8 mouse cellular contexts compared by ENCODE assay signal in the genomic region with DNA sequence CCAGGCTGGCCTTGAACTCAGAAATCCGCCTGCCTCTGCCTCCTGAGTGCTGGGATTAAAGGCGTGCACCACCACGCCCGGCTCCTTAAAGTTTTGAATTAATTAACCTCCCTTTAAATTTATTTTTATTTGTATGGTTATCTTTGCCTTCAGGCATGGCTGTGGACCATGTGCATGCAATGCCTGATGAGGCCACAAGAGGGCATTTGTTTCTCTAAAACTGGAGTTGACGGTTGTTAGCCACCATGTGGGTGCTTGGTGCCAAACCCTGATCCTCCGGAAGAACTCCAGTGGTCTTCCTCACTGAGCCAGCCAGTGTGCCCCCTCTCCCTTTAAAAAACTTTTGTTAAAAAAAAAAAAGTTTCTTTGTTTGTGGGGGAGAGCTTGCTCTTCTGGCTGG. TPM values are rescaled to one million over a fixed set of nuclear protein-coding genes. Genes with fewer than 3 reads are reported as not detected.
DNase-seq lines count a peak whose midpoint lies in the region; ATAC-seq lines count a peak whose summit lies in the region.

No protein-coding gene starts in this region.

- no peak overlapping the region for H3K4me2 ChIP-seq in hindbrain, embryonic 11.5 days (replicated peaks; ENCODE audit: low read depth, low read length)
- no peak overlapping the region for H3K4me2 ChIP-seq in hindbrain, embryonic 14.5 days (replicated peaks)
- H3K4me2 ChIP-seq in liver, embryonic 13.5 days: peak overlapping the region; percentile 60

- no peak for ATAC-seq in hindbrain, embryonic 11.5 days (ENCODE audit: low FRiP score)
- no peak for ATAC-seq in hindbrain, embryonic 14.5 days (ENCODE audit: low FRiP score)
- no peak for ATAC-seq in liver, embryonic 13.5 days (ENCODE audit: low read depth)

- H3K9me3 ChIP-seq in hindbrain, embryonic 11.5 days (ENCODE audit: control insufficient read depth, low read length): no peaks in the 10 kb centered on the region
- no peaks in the 10 kb centered on the region for H3K9me3 ChIP-seq in hindbrain, embryonic 14.5 days (ENCODE audit: control insufficient read depth, low read length)
- H3K9me3 ChIP-seq in liver, embryonic 13.5 days (replicated peaks): 0 out of 2 replicates have a peak, but pooled peaks cover 5% of the 10 kb centered on the region

- no peaks in the 10 kb centered on the region for H3K27me3 ChIP-seq in hindbrain, embryonic 11.5 days (ENCODE audit: control insufficient read depth, insufficient read depth, low read length)
- H3K27me3 ChIP-seq in hindbrain, embryonic 14.5 days (ENCODE audit: control insufficient read depth, insufficient read depth, low read length): no peaks in the 10 kb centered on the region
- no peaks in the 10 kb centered on the region for H3K27me3 ChIP-seq in liver, embryonic 13.5 days

- DNase-seq in hindbrain, embryonic 11.5 days (ENCODE audit: low spot score): peak; percentile 55
- DNase-seq in hindbrain, embryonic 14.5 days (ENCODE audit: low spot score): no peak
- peak; percentile 77 for DNase-seq in CD4-positive, CD25-positive, alpha-beta regulatory T cell, adult 2 months (ENCODE audit: low read depth, low spot score)
- peak; percentile 47 for DNase-seq in adipocyte (ENCODE audit: low spot score)
- peak; percentile 62 for DNase-seq in gastrocnemius, postnatal 10 days
- DNase-seq in liver, embryonic 13.5 days: peak; percentile 51
- DNase-seq in retina, postnatal 1 day: peak; percentile 57
- DNase-seq in right cerebral cortex, adult 18-20 months: no peak

- WGBS in hindbrain, embryonic 11.5 days: 72% methylated on average over 6 of the region's 6 CpGs
- 76% methylated on average over 6 of the region's 6 CpGs for WGBS in hindbrain, embryonic 14.5 days
- 47% methylated on average over 6 of the region's 6 CpGs for WGBS in liver, embryonic 13.5 days (ENCODE audit: insufficient replicate concordance)

- no peaks in the 10 kb centered on the region for H3K4me1 ChIP-seq in hindbrain, embryonic 11.5 days (replicated peaks; ENCODE audit: control insufficient read depth, insufficient read depth, low read length)
- no peaks in the 10 kb centered on the region for H3K4me1 ChIP-seq in hindbrain, embryonic 14.5 days (replicated peaks; ENCODE audit: control insufficient read depth, insufficient read depth, low read length)
- H3K4me1 ChIP-seq in liver, embryonic 13.5 days (replicated peaks): 0 out of 2 replicates have a peak, but pooled peaks cover 3% of the 10 kb centered on the region

- H3K36me3 ChIP-seq in hindbrain, embryonic 11.5 days (ENCODE audit: control insufficient read depth, insufficient read depth, low read length): no peaks in the 10 kb centered on the region
- H3K36me3 ChIP-seq in hindbrain, embryonic 14.5 days (replicated peaks; ENCODE audit: control insufficient read depth, insufficient read depth): no peaks in the 10 kb centered on the region
- H3K36me3 ChIP-seq in liver, embryonic 13.5 days: no peaks in the 10 kb centered on the region

- no peak overlapping the region for H3K27ac ChIP-seq in hindbrain, embryonic 11.5 days (ENCODE audit: low read depth, low read length)
- H3K27ac ChIP-seq in hindbrain, embryonic 14.5 days: no peak overlapping the region
- H3K27ac ChIP-seq in liver, embryonic 13.5 days: no peak overlapping the region

- no peak overlapping the region for H3K4me3 ChIP-seq in hindbrain, embryonic 11.5 days (ENCODE audit: low read depth, low read length)
- H3K4me3 ChIP-seq in hindbrain, embryonic 14.5 days (replicated peaks; ENCODE audit: low read length): no peak overlapping the region
- no peak overlapping the region for H3K4me3 ChIP-seq in liver, embryonic 13.5 days (replicated peaks)

- no peak overlapping the region for H3K9ac ChIP-seq in hindbrain, embryonic 11.5 days (ENCODE audit: low read depth, low read length)
- H3K9ac ChIP-seq in hindbrain, embryonic 14.5 days: no peak overlapping the region
- H3K9ac ChIP-seq in liver, embryonic 13.5 days: no peak overlapping the region

RNA-seq across cellular contexts. Expression of a gene that starts 11.2 kb away (rescaled TPM):
- 20.2 and 21.9 TPM in 2 replicates for polyA plus RNA-seq in hindbrain, embryonic 11.5 days (2014; fragmentation: Nextera tagmentation; extraction: Ambion mirVana)
- polyA plus RNA-seq in hindbrain, embryonic 14.5 days (2014; fragmentation: Nextera tagmentation; extraction: Ambion mirVana): 22.5 and 24.7 TPM in 2 replicates
- total RNA-seq in gastrocnemius, postnatal 10 days (2021): 1 to 10 TPM; 4.0 to 4.3 TPM
- polyA plus RNA-seq in liver, embryonic 13.5 days (2015; fragmentation: Nextera tagmentation; extraction: Ambion mirVana): 4.7 and 6.4 TPM in 2 replicates

RNA-seq across cellular contexts. Expression of a gene that starts 34.1 kb away (rescaled TPM):
- 0.82 and 2.0 TPM in 2 replicates for polyA plus RNA-seq in hindbrain, embryonic 11.5 days (2014; fragmentation: Nextera tagmentation; extraction: Ambion mirVana)
- polyA plus RNA-seq in hindbrain, embryonic 14.5 days (2014; fragmentation: Nextera tagmentation; extraction: Ambion mirVana): 0.13 and 0.24 TPM in 2 replicates
- 100 to 1,000 TPM; 508 to 520 TPM for total RNA-seq in gastrocnemius, postnatal 10 days (2021)
- polyA plus RNA-seq in liver, embryonic 13.5 days (2015; fragmentation: Nextera tagmentation; extraction: Ambion mirVana): 0.42 and 0.43 TPM in 2 replicates

RNA-seq across cellular contexts. Expression of a gene that starts 49.9 kb away (rescaled TPM):
- polyA plus RNA-seq in hindbrain, embryonic 11.5 days (2014; fragmentation: Nextera tagmentation; extraction: Ambion mirVana): 2.7 and 2.9 TPM in 2 replicates
- 1.1 and 1.7 TPM in 2 replicates for polyA plus RNA-seq in hindbrain, embryonic 14.5 days (2014; fragmentation: Nextera tagmentation; extraction: Ambion mirVana)
- under 1 TPM in 1 of 2 experiments, not detected in 1; 0.02 TPM for total RNA-seq in gastrocnemius, postnatal 10 days (2021)
- polyA plus RNA-seq in liver, embryonic 13.5 days (2015; fragmentation: Nextera tagmentation; extraction: Ambion mirVana): 0.06 and 0.09 TPM in 2 replicates

Comparison
In these comparisons a context has a peak if more than half of its experiments do, and no peak if none do; other contexts are left out.
1. DNase-seq: peak in hindbrain, embryonic 11.5 days (single experiment), CD4-positive, CD25-positive, alpha-beta regulatory T cell, adult 2 months (single experiment), adipocyte (single experiment), gastrocnemius, postnatal 10 days (single experiment), liver, embryonic 13.5 days (single experiment) and retina, postnatal 1 day (single experiment); none in hindbrain, embryonic 14.5 days (single experiment) and right cerebral cortex, adult 18-20 months (single experiment).